Mouse (Mus musculus) kidney, postnatal 25 days (tissue): ENCODE data around the gene Gpank1.
"Not testable (repeated sequence)": the region's sequence is repeated elsewhere in the genome, so short reads cannot be mapped to it uniquely, and the experiment has no call there.

Source experiments
- DNase-seq, 2 experiments: peaks; one replicate each; pipeline ENCODE4 v3.0.0; 2021; ENCODE audit warnings: mixed read lengths in 2 of 2

The Gpank1 gene

DNA sequence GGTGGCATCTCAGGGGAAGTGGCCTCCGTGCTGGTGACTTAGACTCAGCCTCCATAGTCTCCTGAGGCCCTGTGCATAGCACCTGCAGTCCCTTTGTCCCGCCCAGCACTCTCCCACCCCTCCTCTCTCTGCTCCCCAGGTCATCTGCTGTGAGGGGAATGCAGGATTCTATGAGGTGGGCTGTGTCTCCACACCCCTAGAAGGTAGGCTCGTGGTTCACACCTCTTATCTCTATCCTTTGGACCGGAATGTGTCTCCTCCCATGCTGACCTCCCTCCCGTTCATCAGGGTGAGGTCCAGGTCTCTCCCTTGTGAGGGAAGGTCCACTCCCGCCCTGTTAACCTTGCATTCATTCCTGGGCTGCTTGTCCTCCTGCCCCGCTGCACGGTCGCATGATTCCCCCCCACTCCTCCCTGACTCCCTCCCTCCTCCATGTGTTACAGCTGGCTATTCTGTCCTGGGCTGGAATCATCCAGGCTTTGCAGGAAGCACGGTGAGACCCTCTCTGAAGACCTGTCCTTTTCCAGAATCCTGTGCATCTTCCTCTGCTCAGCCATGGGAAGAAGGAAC is 21.0 kb upstream of the Gpank1 start:
- DNase-seq, result peak in 1 of 2 experiments; percentile 76

DNA sequence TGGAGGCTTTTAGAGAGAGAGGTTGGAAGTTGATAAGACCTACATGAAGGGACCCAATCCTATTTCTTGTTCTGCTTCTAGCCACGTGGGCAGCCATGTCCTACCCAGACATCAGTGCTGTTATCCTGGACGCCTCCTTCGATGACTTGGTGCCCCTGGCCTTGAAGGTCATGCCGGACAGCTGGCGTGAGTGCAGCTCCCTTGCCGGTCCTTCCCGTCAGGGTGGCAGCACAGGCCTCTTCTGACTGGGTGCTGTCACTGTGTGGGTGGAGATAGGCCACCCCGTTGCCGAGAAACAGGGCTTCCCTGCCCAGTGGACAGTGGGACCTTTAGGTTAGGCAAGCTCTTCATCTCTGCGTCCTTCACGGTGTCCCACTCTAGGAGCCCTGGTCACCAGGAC is 20.1 kb upstream of the Gpank1 start:
- DNase-seq, result no peak

DNA sequence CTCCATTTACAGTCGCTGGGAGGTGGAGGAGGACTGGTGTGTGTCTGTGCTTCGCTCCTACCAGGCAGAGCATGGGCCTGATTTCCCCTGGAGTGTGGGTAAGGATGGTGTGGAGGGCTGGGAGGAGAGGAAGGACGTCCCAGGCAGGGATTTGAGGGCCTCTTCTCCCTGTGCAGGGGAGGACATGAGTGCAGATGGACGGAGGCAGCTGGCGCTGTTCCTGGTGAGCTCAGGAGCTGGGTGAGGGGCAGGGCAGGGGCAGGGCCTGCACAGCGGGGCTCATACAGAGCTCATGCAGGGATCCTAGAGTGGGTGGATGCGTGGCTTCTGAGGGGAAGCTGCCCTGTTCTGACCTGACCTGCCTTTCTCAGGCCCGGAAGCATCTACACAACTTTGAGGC is 19.0 kb upstream of the Gpank1 start:
- no peak for DNase-seq

DNA sequence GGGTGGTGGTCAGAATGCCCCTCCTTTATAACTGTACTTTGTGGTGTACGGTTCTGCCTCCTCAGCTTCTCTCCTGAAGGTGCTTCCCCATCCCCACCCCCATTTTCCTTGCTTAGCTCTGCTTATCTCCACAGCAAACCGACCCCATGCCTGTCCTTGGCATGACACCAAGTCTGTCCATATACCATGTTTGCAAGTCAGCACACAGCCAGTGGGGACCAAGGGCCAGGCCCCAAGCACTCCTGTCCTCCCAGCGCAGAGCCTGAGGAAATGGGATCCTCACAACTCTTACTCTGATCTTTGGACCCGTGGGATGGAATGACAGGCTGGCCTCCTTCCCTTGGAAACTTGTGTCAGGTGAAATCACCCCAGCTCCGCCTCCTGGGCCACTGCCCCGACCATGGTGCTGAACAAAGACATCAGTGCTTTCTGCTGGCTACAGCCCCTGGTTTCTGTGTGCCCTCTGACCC is 18.0 kb upstream of the Gpank1 start:
- DNase-seq, result peak; percentile 79 to 90

DNA sequence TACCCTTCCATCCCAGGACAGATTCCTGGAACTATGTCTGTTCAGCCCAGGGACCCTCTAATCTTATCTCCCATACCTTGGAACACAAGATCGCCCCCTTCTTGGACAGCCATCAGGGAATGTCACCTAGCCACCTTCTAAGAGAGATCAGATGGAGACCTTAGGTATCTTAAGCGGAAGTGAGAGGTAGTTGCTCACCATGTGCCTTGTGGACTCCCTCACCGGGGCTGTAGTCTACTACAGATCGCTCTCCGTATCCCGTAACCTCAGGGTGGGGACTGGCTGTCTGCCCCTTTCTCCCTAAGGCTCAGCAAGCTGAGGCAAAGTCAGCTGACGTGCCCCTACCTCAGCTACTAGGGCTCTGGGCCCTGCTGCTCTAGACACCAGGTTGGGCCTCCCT is 17.2 kb upstream of the Gpank1 start:
- no peak for DNase-seq

DNA sequence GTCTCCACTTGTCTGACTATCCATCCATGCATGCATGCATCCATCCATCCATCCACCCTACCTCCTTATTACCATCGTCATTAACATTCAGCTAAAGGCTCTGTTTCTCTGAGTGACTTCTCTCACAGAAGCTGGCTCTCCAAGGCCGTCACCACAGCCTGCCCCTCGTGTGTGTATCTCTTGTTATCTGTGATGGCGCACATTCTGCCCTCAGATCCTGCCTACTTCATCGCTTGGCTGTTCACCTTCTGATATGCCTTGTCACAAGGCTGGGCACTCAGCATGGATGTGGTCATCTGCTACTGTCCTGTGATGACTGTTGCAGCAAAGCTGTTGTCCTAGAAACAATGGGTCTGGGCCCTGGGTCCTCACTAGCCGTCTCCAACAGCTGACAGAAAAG is 16.5 kb upstream of the Gpank1 start:
- DNase-seq, result no peak

DNA sequence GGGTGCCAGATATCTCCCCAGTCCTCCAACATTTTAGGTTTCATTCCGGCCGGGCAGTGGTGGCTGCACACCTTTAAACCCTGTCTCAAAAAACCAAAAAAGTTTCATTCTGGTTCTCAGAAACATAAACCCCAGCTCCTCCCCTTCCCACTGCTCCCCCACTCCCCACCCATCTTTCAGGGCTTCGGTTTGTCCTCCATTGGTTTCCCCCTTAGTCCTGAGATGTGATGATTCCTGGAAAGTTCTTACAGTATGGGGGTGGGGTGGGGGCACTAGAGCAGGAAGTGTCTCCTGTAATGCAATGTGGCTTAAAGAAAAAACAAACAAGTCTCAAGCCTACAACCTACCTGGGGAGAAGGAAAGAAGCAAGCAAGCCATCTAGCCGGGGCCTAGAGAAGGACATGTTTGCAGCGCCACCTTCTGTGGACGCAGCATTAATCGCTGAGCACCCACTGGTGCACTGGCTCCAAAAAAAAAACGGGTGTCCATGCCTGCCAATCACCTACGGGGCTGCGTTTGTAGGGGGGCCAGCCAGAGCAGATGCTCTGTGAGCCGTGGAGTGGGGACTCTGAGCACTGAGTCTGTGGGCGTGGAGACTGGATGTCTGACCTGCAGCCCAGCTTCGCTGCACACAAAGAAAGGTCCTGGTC is 15.4 kb upstream of the Gpank1 start:
- DNase-seq, result peak; percentile 61 to 76

DNA sequence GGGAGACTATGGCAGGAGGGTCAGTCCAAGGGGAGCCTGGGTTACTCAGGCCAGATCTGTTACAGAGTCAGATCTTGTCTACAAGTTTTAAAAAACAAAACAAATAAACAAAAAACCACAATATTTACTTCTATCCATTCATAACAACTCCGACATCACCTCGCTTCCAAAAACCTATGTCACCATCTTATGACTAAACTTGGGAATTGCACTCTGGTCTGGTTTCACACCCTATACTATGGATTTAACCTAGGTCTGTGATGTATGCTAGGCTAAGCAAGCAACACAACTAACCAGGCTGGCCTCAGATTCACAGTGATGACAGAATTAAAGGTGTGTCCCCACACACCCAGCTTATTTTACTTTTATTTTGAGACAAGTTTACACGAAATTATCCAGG is 14.7 kb upstream of the Gpank1 start:
- DNase-seq, result no peak

DNA sequence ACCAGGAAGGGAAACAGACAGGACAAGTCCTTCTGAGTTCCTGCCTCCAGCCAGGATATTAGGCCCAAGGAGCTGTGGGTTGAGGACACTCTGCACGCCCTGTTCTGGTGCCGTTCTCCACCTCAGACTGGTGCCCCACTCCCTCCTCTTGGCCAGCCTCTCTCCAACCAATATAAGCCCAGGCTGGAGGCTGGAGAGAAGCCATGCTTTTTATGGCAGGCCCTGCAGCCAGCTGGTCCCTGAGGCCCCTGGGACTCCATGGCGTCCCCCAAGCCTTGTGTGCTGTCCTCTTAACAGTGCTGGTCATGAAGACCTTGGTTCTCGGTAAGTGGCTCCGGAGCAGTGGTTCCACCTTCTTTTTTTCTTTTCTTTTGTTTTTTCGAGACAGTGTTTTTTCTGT is 13.2 kb upstream of the Gpank1 start, which contains the start of gene Ly6g5c:
Gene Ly6g5c, plus strand, starts transcription at position 183 of the 400 bp plus-strand sequence.
- no peak for DNase-seq

DNA sequence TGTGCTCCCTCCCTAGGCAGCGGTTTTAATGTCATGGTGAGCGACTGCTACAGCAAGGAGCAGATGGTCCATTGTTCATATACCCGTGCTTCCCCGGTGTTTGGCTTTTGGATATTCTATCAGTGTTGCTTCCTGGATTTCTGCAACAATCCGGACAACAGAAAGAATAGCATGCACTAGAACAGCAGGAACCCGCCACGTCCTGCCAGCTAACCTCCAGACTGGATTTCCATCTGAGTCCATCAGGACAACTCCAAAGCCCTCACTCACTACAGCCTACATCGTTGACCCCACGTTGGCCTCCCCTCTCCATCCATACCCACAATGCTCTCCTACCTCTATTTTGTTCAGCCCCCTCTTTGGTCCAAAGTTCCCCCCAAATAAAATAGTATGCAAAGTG is 9.5 kb upstream of the Gpank1 start:
- DNase-seq, result no peak

DNA sequence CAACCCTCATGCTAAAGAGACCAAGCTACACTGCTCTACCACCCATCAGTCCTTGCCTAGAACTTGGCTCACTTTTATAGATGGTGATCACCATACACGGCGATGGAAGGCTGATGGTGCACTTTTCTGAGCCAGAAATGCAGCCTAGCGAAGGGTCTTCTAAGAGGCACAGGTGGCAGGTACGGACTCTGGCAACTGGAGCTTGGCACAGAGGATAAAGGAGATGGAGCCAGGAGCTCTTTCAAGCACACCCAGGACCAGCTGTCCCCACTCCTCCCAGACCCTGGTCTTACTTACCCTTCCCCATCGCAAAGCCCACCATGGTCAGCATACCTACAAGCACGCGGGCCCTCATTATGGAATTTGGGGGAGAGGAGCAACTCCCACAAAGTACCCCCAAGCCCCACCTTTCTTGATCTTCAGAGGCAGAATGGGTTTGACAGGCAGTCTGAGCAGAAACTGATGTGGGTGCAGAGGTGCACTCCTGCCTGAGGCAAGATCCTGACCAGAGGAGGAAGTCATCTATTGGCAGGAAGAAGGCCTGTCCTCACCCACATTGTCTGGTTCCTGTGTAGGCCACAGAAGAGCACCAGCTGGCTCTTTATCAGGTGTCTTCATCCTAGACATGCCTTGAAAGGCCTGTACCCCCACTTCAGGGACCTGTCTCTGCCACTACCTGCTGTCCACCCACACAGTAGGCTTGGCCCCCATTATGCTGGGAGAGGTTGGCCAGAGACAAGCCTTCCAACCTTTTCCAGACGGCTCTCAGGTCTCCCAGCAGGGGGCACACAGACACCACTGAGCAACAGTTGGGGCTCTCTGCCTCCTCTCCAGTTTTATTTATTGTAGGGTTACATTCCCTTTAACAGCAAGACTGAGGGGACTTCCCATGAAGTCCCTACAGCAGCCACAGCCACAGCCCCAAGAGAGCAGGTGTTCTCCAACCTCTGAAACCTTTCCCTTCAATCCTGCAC is 5.9 kb upstream of the Gpank1 start, which contains the start of gene Ly6g5b:
Gene Ly6g5b, minus strand, starts transcription at position 383 of the 974 bp plus-strand sequence.
- DNase-seq, result peak in 1 of 2 experiments; percentile 33

DNA sequence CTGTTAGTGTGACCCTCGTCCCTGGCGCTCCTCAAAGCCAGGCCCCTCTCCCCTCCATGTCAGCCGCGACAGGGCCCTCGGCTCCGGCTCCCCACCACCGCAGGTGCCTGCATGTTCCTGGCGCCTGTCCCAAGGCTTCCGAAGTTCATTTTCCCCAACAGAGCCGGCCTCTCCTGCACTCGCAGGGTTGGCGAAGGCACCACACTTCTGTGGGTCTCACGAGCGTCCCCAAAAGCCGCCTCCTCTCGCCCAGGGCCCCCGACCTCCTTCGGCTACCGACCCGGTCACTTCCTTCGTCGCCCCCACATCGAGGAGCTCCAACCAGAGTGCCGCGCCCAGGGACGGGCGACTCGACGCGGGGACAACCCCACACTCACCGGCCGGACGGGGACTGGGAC is 511 bp upstream of the Gpank1 start:
- peak; percentile 65 to 78 for DNase-seq

DNA sequence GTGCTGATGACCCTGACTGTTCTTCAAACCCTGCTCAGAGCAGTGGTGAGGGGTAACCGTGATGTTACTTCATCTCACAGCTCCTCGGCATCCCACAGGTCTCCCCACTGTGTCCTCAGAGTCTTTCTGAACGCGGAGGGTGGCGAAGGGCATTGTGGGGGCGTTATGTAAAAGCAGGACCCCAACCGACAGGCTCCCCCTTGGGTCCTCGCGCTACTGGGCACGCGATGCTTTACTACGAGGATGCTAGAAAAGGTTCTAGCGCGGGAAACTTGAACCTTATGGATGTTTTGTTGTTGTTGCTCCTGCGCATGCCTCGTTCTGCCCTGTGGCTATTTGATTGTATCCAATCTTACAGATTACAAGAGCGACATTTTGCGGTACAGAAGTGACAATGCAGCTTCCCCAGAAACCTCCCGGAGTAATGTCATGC is 632 bp downstream of the Gpank1 start, which contains the start of gene Csnk2b:
Gene Csnk2b, minus strand, starts transcription at position 183 of the 433 bp plus-strand sequence.
- DNase-seq, result peak; percentile 57 to 60

DNA sequence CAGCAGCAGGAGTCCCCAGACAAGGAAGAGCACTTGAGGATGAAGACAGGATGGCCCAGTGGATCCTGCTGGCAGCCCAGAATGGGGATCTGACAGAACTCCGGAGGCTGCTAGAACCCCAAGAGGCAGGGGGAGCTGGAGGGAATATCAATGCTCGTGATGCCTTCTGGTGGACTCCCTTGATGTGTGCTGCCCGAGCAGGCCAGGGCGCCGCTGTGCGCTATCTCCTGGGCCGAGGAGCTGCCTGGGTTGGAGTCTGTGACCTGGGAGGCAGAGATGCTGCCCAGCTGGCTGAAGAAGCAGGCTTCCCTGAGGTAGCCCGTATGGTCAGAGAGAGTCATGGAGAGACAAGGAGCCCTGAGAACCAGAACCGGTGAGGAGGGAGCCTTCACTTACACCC is 2.0 kb downstream of the Gpank1 start:
- DNase-seq, result not testable (repeated sequence)

DNA sequence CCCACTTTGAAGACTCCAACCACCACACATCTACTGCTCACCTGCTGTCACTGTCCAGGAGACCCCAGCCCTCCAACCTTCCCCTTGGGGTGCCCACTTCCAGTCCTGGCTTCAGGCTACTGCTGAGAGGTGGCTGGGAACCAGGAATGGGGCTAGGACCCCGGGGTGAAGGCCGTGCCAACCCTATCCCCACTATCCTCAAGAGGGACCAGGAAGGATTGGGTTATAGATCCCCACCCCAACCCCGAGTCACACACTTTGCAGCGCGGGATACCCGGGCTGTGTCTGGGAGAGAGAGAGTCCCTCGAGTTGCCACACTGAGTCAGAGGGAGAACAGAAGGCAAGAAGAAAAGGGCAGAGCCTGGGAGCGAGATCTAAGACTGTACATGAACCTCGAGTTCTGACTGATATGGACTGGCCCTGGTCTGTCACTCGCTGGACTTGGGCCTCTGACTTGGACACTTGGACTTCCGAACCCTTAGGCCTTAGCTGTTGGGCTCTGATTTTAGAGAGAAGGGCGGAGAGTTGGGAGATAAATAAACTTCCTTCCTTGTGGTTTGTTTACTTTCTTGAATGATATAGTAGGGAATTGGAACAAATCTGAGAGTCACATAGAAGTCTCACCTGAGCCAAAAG is 3.1 kb downstream of the Gpank1 start:
- peak in 1 of 2 experiments; percentile 53 for DNase-seq

DNA sequence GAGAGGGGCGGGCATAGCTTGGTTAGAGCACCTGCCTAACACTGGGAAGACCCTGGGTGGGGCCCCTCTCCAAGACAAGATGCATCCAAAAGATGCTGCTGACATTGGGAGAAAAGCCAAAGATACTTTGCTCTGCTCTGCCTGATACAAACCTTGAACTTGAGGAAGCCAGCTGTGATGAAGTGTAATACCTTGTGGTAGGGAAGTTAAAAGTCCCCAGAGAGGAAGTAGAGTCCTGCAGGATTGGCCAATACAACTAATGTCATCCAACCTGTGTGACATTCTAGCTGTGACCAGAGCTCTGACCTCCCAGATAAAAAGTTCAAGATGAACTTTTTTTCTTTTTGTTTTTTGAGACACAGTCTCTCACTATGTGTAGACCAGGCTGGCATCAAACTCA is 3.8 kb downstream of the Gpank1 start:
- no peak for DNase-seq

DNA sequence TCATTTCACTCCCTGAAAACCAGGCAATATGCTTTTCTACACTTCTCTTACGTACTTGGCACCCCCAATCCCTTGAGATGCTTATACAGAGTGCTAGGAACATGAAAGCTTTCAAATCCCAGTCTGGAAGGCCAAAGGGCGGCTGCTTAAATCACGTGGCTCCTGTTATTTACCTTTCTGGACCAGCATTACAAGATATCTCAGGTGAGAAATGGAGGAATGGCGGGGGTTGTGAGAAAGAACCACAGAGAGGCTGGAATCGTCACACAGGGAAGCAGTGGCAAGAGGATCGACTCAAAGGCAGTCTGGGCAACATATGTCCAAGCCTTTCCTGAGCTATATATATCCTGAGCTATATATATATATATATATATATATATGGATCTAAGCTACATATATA is 4.3 kb downstream of the Gpank1 start:
- DNase-seq, result peak in 1 of 2 experiments; percentile 21

DNA sequence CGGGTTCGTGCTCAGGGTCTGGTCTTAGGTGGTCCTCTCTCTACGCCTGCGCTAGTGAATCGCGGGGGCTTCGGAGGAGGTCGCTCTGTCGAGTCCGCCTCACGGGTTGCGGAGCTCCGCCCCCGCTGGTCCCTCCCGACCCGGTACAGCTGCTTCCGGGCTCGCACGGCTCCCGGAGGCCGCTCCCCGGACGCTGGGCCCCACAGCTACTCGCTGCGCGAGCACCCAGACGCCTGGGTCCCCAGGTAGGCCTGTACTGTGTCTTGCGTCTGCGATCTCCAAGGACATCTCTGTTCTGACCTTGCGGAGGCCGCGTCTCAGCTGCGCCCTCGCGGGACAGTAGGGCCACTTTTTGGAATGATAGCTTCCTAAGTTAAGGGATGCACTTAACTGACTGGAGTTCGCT is 5.0 kb downstream of the Gpank1 start, which contains the start of gene D17H6S53E:
Gene D17H6S53E, plus strand, starts transcription at position 168 of the 406 bp plus-strand sequence.
- DNase-seq, result peak; percentile 78 to 88

DNA sequence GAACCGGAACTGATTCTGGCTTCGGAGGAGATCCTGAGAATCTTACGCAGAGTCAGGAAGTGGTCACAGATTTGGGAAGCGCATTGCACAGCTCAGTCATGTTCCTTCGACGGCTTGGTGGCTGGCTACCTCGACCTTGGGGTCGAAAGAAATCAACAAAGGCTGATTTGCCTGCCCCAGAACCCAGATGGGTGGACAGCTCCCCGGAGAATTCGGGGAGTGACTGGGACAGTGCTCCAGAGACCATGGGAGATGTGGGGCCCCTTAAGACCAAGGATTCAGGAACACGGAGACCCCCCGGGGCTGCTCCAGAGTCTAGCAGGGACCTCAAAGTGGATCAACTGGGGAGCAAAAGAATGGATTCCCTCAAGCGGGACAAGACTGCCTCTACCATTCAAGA is 5.8 kb downstream of the Gpank1 start:
- DNase-seq, result no peak

DNA sequence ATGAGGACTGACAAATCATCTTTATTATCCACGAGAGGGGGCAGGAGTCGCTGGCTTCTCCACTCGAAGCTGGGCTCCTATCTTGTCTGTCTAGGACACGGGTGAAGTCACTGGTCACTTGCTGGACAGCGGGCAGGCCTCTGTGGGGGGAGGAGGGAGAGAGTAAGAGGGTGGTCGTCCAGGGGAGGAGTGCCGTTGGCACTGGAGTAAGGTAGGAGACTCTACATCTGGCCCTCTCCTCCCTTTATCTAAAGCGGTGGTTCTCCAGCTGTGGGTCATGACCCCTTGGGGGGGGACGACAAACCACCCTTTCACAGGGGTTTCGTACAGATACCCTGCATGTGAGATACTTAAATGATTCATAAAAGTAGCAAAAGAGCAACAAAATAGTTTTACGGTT is 7.7 kb downstream of the Gpank1 start:
- no peak for DNase-seq

DNA sequence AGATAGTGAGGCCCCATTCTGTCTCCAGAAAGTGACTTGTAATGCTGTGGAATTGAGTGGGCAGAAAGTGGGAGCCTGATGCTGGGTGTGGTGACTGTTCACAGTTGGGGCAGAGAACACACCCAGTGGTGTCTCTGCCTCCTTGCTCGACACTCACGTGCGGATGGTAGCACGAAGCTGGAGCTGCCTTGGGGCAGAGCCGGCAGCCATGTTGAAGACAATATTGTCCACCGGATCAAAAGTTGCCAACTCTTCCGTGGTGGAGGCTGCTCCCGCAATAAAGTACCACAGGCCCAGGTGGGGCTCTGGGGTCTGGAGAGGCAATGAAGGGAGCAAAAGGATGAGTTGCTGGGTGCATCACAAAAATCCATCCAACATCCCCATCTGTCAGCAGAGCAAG is 9.8 kb downstream of the Gpank1 start:
- DNase-seq, result no peak

DNA sequence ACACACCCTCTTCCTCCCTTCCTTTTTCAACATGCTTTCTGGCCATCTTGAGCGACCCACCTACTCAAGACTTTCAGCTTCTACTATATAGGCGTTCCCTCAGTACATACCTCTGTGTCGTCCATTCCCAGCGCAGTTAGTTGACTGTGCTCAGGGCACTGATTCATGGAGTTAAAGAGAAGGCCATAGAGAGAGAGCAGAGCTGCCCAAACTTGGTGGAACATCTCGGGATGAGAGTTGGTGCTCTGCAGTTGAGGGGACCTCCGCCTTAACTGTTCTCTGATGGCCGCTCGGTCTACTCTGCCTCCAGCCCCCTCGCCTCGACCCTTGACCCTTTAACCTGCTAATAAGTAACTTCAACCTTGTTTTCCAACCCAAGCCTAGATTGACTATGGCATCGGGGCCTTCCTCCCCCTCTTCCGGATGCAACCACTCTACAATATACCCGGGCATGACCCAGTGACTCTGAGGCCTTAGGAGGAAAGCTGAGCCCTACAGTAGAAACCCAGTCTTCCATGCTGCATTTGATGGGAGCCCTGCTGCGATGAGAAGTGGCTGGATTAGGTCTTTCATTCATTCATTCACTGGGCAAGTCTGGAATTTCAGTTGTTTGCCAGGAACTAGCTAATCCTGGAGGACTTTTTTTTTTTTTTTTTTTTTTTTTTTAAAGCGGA is 10.4 kb downstream of the Gpank1 start, which contains the start of gene Apom:
Gene Apom, minus strand, starts transcription at position 551 of the 674 bp plus-strand sequence.
- peak; percentile 32 to 54 for DNase-seq
